Mouse (Mus musculus) limb, embryonic 13.5 days (tissue): ENCODE measurements at regions not wholly inside any gene's neighbourhood (a gene's known extent, or its start where the extent isn't known, plus 50 kb on each side); places are given as distances from the start of the nearest gene placed in this dataset.

ENCODE experiments used
- ATAC-seq: fragments of 200-750 bp; cut with Nextera tagmentation; 2 replicates; pipeline ENCODE4 v1.8.0; 2017; ENCODE audit warnings: low read depth, moderate number of reproducible peaks, moderate TSS enrichment; ENCODE audit not compliant: low FRiP score
- H3K27ac ChIP-seq: fragments of 300-500 bp; sonication (generic); 2 replicates; pipeline ENCODE4 v1.5.1; 2015; ENCODE audit warnings: inconsistent platforms, mild to moderate bottlenecking, moderate library complexity
- H3K27me3 ChIP-seq: fragments of 300-500 bp; sonication (generic); 2 replicates; pipeline ENCODE4 v1.6.1; 2015; ENCODE audit warnings: mild to moderate bottlenecking, inconsistent platforms
- H3K36me3 ChIP-seq: fragments of 300-500 bp; sonication (generic); 2 replicates; pipeline ENCODE4 v1.6.1; 2015; ENCODE audit warnings: inconsistent platforms, mild to moderate bottlenecking, moderate library complexity
- H3K4me1 ChIP-seq: fragments of 300-500 bp; sonication (generic); 2 replicates; pipeline ENCODE4 v1.6.1; 2015; ENCODE audit warnings: inconsistent platforms
- H3K4me2 ChIP-seq: fragments of 300-500 bp; sonication (generic); replicated peaks from 2 replicates; pipeline ENCODE4 v1.6.1; 2015; ENCODE audit warnings: inconsistent platforms, mild to moderate bottlenecking, moderate library complexity
- H3K4me3 ChIP-seq: fragments of 300-500 bp; sonication (generic); 2 replicates; pipeline ENCODE4 v1.5.1; 2015; ENCODE audit warnings: moderate library complexity, mild to moderate bottlenecking, inconsistent platforms
- H3K9ac ChIP-seq: fragments of 300-500 bp; sonication (generic); 2 replicates; pipeline ENCODE4 v1.6.1; 2015; ENCODE audit warnings: mild to moderate bottlenecking, inconsistent platforms
- H3K9me3 ChIP-seq: fragments of 300-500 bp; sonication (generic); 2 replicates; pipeline ENCODE4 v1.6.1; 2016; ENCODE audit warnings: inconsistent platforms
- WGBS: fragments of 180-500 bp; shearing (Covaris S2); methylation state at CpG from one replicate; pipeline ENCODE4 v1.1.7; 2015; 5-methylcytosine and 5-hydroxymethylcytosine counted together

DNA sequence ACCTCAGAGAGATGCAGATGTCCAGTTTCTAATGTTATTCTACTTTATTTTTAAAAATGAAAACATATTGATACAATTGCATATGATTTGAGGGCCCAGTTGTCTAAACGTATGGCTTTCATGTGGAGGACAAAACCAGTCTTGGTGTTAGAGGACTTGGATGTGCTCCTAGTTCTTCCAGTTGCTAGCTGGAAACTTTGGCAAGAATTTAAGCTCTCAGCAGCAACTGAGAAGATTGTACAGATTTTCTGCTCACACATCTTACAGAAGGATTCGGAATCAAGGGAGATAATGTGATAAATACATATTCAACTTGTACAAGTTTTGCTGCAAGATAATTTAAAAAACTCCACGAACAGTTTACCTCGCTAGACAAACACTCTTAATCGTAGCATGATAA is 105.6 kb upstream of the Myocd start:
- Histone ChIP-seq H3K36me3 (no peaks in the 10 kb centered on the region), H3K27me3 (peaks cover 4% of the 10 kb centered on the region; the same call in 1 of the 2 replicates), H3K9me3 (no peaks in the 10 kb centered on the region), H3K4me3 (no peak overlapping the region), H3K4me1 (no peaks in the 10 kb centered on the region), H3K9ac (no peak overlapping the region), H3K27ac (no peak overlapping the region), H3K4me2 (no peak overlapping the region)
- WGBS: 81% methylated on average over 5 of the region's 5 CpGs
- no peak for ATAC-seq

- Histone ChIP-seq H3K9me3 (no peaks in the 10 kb centered on the region), H3K4me2 (no peak overlapping the region), H3K9ac (no peak overlapping the region), H3K36me3 (no peaks in the 10 kb centered on the region), H3K4me3 (no peak overlapping the region), H3K4me1 (peaks cover 5% of the 10 kb centered on the region), H3K27me3 (peaks cover 9% of the 10 kb centered on the region; the same call in 1 of the 2 replicates), H3K27ac (no peak overlapping the region)
- ATAC-seq: no peak
- WGBS: 87% methylated on average over 4 of the region's 4 CpGs
These were observed 103.3 kb upstream of the Myocd start for GRCm38 (mm10) chr11:65373136-65373535.

DNA sequence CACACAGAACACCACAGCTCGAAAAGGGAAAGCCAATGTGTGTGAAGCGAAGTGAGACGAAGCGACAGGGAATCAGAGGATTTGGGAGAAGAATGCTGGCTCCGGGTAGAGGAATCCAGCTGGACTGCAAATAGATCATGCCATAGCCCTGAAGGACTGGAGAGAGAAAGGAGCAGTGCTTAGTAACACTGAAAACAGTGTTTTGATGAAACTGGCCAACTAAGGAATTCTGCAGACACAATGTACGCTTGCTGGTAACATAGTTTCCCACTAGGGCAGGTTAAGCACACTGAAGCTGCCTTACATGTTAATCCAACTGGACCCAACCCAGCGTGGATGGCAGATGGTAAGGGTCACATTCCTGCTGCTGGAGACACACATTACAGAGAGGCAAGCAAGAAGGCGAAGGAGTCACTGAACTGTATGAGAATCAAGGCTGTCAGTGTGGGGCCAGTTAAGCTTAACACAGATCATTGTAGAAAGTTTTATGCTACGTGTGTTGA is 102.6 kb upstream of the Myocd start:
- H3K4me3 ChIP-seq: no peak overlapping the region
- no peaks in the 10 kb centered on the region for H3K9me3 ChIP-seq
- peaks cover 9% of the 10 kb centered on the region; the same call in 1 of the 2 replicates for H3K27me3 ChIP-seq
- H3K9ac ChIP-seq: no peak overlapping the region
- no peaks in the 10 kb centered on the region for H3K36me3 ChIP-seq
- H3K27ac ChIP-seq: no peak overlapping the region
- WGBS: 79% methylated on average over 9 of the region's 9 CpGs
- no peak overlapping the region for H3K4me2 ChIP-seq
- H3K4me1 ChIP-seq: peaks cover 13% of the 10 kb centered on the region
- ATAC-seq: no peak

DNA sequence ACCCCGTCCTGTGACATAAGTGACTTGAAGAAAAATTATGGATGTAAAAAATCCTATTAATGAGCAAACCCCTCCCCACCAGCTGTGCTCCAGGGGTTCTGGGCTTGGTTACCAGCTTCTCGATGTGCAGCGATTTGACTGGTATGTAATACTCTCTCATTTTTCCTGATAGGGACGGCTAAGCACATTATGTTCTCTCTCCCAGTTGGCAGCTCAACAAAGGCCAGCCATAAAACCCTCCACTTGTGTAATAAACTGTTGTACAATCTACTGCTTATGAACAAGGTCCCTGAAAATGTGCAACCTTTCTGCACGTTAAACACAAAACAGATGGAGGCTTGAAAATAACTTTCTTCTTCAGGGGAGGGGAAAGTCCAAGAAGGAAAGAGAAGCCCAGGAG is 98.0 kb upstream of the Myocd start:
- ATAC-seq: peak; percentile 54; the same call in 1 of the 2 replicates
- WGBS: 10% methylated on average over 5 of the region's 5 CpGs
- Histone ChIP-seq H3K9ac (no peak overlapping the region), H3K36me3 (no peaks in the 10 kb centered on the region), H3K4me3 (no peak overlapping the region), H3K27ac (peak overlapping the region; percentile 69), H3K27me3 (peaks cover 9% of the 10 kb centered on the region; the same call in 1 of the 2 replicates), H3K4me2 (peak overlapping the region; percentile 27; the same call in 1 of the 2 replicates), H3K4me1 (peaks cover 32% of the 10 kb centered on the region), H3K9me3 (no peaks in the 10 kb centered on the region)

DNA sequence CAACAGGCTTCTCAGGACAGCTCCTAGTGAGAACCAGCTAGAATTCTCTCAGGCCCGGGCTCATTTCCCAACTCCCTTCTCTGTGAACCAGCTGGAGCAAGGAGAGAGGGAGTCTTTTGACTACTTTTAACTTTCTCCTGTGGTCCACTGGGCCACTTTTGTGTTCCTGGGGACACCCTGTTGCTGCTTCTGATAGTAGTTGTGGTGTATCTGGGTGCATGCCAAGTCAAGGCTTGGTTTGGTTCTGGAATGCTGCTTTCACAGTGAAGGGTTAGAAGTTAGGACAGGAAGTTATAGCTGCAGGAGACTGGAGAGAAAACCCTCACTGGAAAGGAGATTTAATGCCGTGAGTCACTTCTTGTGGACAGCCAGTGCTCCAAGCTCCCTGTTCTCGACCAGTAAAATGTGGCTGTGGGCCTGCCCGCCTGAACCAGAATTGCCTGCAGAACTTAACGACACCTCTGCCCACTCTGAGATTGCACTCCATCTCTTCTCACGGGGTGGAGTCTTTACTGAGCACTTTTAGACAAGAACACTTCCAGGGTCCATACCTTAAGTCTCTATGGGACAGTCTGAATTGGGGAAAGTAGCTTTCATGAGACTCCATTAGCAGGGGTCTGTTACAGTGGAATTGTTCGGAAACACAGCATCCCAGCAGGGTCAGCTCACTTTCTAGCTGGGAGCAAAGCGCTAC is 97.0 kb upstream of the Myocd start:
- no peaks in the 10 kb centered on the region for H3K9me3 ChIP-seq
- H3K36me3 ChIP-seq: no peaks in the 10 kb centered on the region
- peaks cover 9% of the 10 kb centered on the region; the same call in 1 of the 2 replicates for H3K27me3 ChIP-seq
- peaks cover 32% of the 10 kb centered on the region for H3K4me1 ChIP-seq
- no peak overlapping the region for H3K4me3 ChIP-seq
- 41% methylated on average over 8 of the region's 8 CpGs for WGBS
- peak; percentile 24; the same call in 1 of the 2 replicates for ATAC-seq
- no peak overlapping the region for H3K4me2 ChIP-seq
- H3K9ac ChIP-seq: no peak overlapping the region
- H3K27ac ChIP-seq: peak overlapping the region; percentile 67

- no peak overlapping the region for H3K4me2 ChIP-seq
- H3K9ac ChIP-seq: no peak overlapping the region
- H3K4me1 ChIP-seq: peaks cover 32% of the 10 kb centered on the region
- peaks cover 6% of the 10 kb centered on the region; the same call in 1 of the 2 replicates for H3K27me3 ChIP-seq
- no peak overlapping the region for H3K27ac ChIP-seq
- ATAC-seq: no peak
- no peaks in the 10 kb centered on the region for H3K9me3 ChIP-seq
- no peaks in the 10 kb centered on the region for H3K36me3 ChIP-seq
- 52% methylated on average over 12 of the region's 12 CpGs for WGBS
- H3K4me3 ChIP-seq: no peak overlapping the region
These were observed 96.2 kb upstream of the Myocd start for GRCm38 (mm10) chr11:65365751-65366559.

GRCm38 (mm10) chr11:65364910-65365309 is 95.1 kb upstream of the Myocd start:
- Histone ChIP-seq H3K4me3 (no peak overlapping the region), H3K27ac (no peak overlapping the region), H3K9ac (no peak overlapping the region), H3K36me3 (no peaks in the 10 kb centered on the region), H3K27me3 (0 out of 2 replicates have a peak, but pooled peaks cover 5% of the 10 kb centered on the region), H3K4me1 (peaks cover 32% of the 10 kb centered on the region), H3K9me3 (no peaks in the 10 kb centered on the region), H3K4me2 (no peak overlapping the region)
- no peak for ATAC-seq
- 81% methylated on average over 3 of the region's 3 CpGs for WGBS

DNA sequence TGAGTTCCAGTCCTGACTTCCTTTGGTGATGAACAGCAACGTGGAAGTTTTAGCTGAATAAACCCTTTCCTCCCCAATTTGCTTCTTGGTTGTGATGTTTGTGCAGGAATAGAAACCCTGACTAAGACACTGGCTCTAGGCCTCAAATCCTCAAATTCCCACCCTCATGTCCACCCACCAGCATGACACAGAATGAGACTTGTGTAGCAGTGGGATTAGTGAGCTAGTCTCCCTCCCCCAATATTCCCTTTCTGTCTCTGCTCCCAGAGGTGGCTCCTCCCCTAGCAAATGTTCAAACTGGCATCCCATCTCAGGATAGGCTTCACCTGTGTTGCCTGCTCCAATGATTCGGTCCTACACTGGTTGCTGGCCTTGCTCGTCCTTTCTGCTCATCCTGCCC is 94.1 kb upstream of the Myocd start:
- WGBS: 78% methylated on average over 3 of the region's 3 CpGs
- H3K4me3 ChIP-seq: no peak overlapping the region
- H3K9me3 ChIP-seq: no peaks in the 10 kb centered on the region
- no peak overlapping the region for H3K9ac ChIP-seq
- H3K27ac ChIP-seq: no peak overlapping the region
- no peaks in the 10 kb centered on the region for H3K27me3 ChIP-seq
- H3K4me2 ChIP-seq: no peak overlapping the region
- H3K36me3 ChIP-seq: no peaks in the 10 kb centered on the region
- H3K4me1 ChIP-seq: peaks cover 32% of the 10 kb centered on the region
- no peak for ATAC-seq

GRCm38 (mm10) chr11:65360729-65361128 is 90.9 kb upstream of the Myocd start:
- peaks cover 3% of the 10 kb centered on the region for H3K4me1 ChIP-seq
- H3K27ac ChIP-seq: no peak overlapping the region
- H3K27me3 ChIP-seq: no peaks in the 10 kb centered on the region
- H3K36me3 ChIP-seq: no peaks in the 10 kb centered on the region
- H3K4me2 ChIP-seq: no peak overlapping the region
- ATAC-seq: no peak
- H3K9ac ChIP-seq: no peak overlapping the region
- H3K9me3 ChIP-seq: no peaks in the 10 kb centered on the region
- WGBS: 86% methylated on average over 5 of the region's 5 CpGs
- H3K4me3 ChIP-seq: no peak overlapping the region

DNA sequence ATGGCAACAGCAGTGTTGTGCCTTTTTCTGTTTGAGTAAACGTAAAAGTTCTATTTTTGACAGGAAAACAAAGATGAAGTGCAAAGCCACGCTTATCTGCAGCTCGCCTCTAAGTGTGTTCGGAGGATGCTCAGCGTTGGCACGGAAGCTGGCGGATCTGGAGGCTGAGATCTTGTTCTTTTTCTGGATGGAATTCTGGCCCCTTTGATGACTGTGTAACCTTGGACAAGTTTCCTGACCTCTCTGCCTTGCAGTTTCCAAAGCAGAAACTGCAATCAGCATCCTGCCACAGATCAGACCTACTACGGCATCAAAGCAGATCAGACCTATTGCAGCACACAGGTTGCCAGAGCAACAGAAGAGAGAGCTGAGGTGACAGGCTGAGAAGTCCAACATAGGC is 89.1 kb upstream of the Myocd start:
- H3K9ac ChIP-seq: no peak overlapping the region
- H3K4me1 ChIP-seq: no peaks in the 10 kb centered on the region
- 0 out of 2 replicates have a peak, but pooled peaks cover 4% of the 10 kb centered on the region for H3K27me3 ChIP-seq
- H3K36me3 ChIP-seq: no peaks in the 10 kb centered on the region
- no peaks in the 10 kb centered on the region for H3K9me3 ChIP-seq
- ATAC-seq: no peak
- H3K27ac ChIP-seq: no peak overlapping the region
- WGBS: 78% methylated on average over 8 of the region's 8 CpGs
- H3K4me3 ChIP-seq: no peak overlapping the region
- H3K4me2 ChIP-seq: no peak overlapping the region

DNA sequence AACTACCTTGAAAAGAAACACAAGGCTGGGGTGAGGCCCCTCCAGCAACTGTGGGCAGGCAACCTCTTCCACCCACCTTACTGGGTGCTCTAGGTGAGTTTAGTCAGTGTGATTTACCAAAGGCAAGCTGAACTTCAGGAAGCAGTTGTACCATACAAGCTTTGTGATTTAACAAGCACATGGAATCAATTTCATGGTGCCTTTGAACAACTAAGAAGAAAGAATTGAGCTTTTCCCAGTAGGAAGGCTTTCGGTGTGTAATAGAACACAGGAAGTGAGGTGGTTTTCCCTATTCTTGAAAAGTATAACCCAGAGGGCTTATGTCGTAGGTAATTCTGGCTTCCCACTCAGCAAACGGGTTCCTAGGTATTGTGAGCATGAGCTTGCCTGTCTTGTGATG is 82.7 kb upstream of the Myocd start:
- Histone ChIP-seq H3K27me3 (peaks cover 4% of the 10 kb centered on the region; the same call in 1 of the 2 replicates), H3K36me3 (no peaks in the 10 kb centered on the region), H3K9me3 (no peaks in the 10 kb centered on the region), H3K4me1 (peaks cover 13% of the 10 kb centered on the region; the same call in 1 of the 2 replicates), H3K4me3 (no peak overlapping the region), H3K9ac (no peak overlapping the region), H3K4me2 (no peak overlapping the region), H3K27ac (no peak overlapping the region)
- ATAC-seq: no peak
- 14% methylated on average over 3 of the region's 3 CpGs for WGBS

GRCm38 (mm10) chr11:65349013-65349412 is 79.2 kb upstream of the Myocd start:
- no peaks in the 10 kb centered on the region for H3K9me3 ChIP-seq
- H3K27me3 ChIP-seq: peaks cover under 1% of the 10 kb centered on the region; the same call in 1 of the 2 replicates
- ATAC-seq: no peak
- H3K4me3 ChIP-seq: no peak overlapping the region
- H3K4me1 ChIP-seq: peaks cover 13% of the 10 kb centered on the region; the same call in 1 of the 2 replicates
- no peaks in the 10 kb centered on the region for H3K36me3 ChIP-seq
- H3K27ac ChIP-seq: no peak overlapping the region
- no peak overlapping the region for H3K4me2 ChIP-seq
- no peak overlapping the region for H3K9ac ChIP-seq
- 28% methylated on average over 5 of the region's 5 CpGs for WGBS
